Mouse (Mus musculus) forebrain, postnatal 0 days (tissue): Measurements from ENCODE around the gene Hist1h2be. TPM values are rescaled to one million over a fixed set of nuclear protein-coding genes. Genes with fewer than 3 reads are reported as not detected.
A peak's percentile ranks its signal among the peaks of the same experiment; 100 is the strongest.
"Not testable (repeated sequence)": the region's sequence is repeated elsewhere in the genome, so short reads cannot be mapped to it uniquely, and the experiment has no call there.

ENCODE experiments used
- ATAC-seq: fragments of 200-750 bp; cut with Nextera tagmentation; 2 replicates; pipeline ENCODE4 v1.8.0; 2017; ENCODE audit warnings: mild to moderate bottlenecking, moderate library complexity
- DNase-seq: peaks from one replicate; pipeline ENCODE4 v3.0.0-alpha.2; 2015
- H3K27ac ChIP-seq: fragments of 300-500 bp; sonication (generic); 2 replicates; pipeline ENCODE4 v1.5.1; 2014; ENCODE audit warnings: low read depth, mild to moderate bottlenecking, antibody characterized with exemption, low read length, moderate library complexity, mixed read lengths
- H3K27me3 ChIP-seq: fragments of 300-500 bp; sonication (generic); 2 replicates; pipeline ENCODE4 v1.6.1; 2014; ENCODE audit warnings: mild to moderate bottlenecking, low read length, mixed read lengths; ENCODE audit not compliant: insufficient read depth
- H3K36me3 ChIP-seq: fragments of 300-500 bp; sonication (generic); 2 replicates; pipeline ENCODE4 v1.6.1; 2014; ENCODE audit warnings: mild to moderate bottlenecking, moderate library complexity; ENCODE audit not compliant: insufficient read depth
- H3K4me1 ChIP-seq: fragments of 300-500 bp; sonication (generic); 2 replicates; pipeline ENCODE4 v1.6.1; 2014; ENCODE audit warnings: antibody characterized with exemption; ENCODE audit not compliant: insufficient read depth
- H3K4me2 ChIP-seq: fragments of 300-500 bp; sonication (generic); 2 replicates; pipeline ENCODE4 v1.6.1; 2014; ENCODE audit warnings: low read depth, mild to moderate bottlenecking, moderate library complexity
- H3K4me3 ChIP-seq: fragments of 300-500 bp; sonication (generic); 2 replicates; pipeline ENCODE4 v1.5.1; 2014; ENCODE audit warnings: low read depth, low read length, mixed read lengths
- H3K9ac ChIP-seq: fragments of 300-500 bp; sonication (generic); 2 replicates; pipeline ENCODE4 v1.6.1; 2014; ENCODE audit warnings: mild to moderate bottlenecking
- H3K9me3 ChIP-seq: fragments of 300-500 bp; sonication (generic); 2 replicates; pipeline ENCODE4 v1.6.1; 2016; ENCODE audit warnings: low read length
- CTCF ChIP-seq: sonication (generic); IDR thresholded peaks from 2 replicates; pipeline ENCODE4 v1.5.1; 2016; ENCODE audit warnings: antibody characterized with exemption, control low read depth, low read depth
- WGBS: fragments of 180-500 bp; shearing (Covaris S2); extraction: QIAGEN DNeasy Blood & Tissue Kit; methylation state at CpG from one replicate; pipeline ENCODE4 v1.1.7; 2014; 5-methylcytosine and 5-hydroxymethylcytosine counted together
- polyA plus RNA-seq: library from polyadenylated mRNA; unstranded; fragments of >200 nt; fragmentation: Nextera tagmentation; extraction: Ambion mirVana; gene quantifications from 2 replicates; pipeline ENCODE4 v1.2.1, GENCODE M21; 2015
- total RNA-seq: library from RNA; depleted of rRNA; stranded (reverse); fragments of >200 nt; gene quantifications from 2 replicates; pipeline ENCODE4 v1.2.3, GENCODE M21; 2014

The Hist1h2be gene
- total and polyA plus RNA-seq, 2 experiments from 2014 or later: 0.31 to 98.5 TPM

DNA sequence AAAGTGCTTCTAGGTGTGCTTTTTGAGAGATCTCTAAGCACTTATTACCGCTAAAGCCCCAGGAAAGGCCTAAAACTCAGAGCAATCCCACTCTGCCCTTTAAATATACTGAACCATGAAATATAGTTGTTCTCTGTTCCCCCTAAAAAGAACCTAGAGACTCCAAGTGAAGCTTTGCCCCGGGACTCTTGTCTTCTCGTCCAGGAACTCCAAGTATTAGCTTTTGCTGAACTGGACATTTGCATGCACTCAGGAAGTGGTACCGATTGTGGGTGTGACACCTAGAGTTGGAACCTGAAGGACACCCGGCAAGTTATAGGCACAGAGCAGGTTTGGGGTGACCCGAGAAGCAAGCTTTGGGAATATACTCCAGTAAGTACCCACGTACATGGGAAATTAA lies 29.7 kb downstream of the Hist1h2be start:
- WGBS: 95% methylated on average over 7 of the region's 7 CpGs
- no peaks in the 10 kb centered on the region for H3K4me1 ChIP-seq

DNA sequence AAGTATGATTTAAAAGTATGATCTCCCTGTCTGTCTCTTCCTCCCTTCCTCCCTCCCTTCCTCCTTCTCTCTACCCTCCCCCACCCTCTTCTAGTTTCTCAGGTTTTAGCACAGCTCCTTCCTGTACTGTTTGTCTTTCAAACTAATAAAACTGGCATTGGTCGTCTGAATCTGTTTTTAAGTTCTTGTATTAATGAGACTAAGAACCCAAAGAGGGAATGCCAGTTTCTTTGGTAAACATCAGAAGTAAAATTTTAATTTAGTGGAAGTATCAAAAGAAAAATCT lies 34.0 kb downstream of the Hist1h2be start:
- Histone ChIP-seq H3K9me3 (no peaks in the 10 kb centered on the region), H3K9ac (peak overlapping the region; percentile 37; the same call in 1 of the 2 replicates), H3K4me2 (peak overlapping the region; percentile 72), H3K27me3 (no peaks in the 10 kb centered on the region), H3K4me1 (peaks cover 10% of the 10 kb centered on the region; the same call in 1 of the 2 replicates), H3K36me3 (no peaks in the 10 kb centered on the region), H3K27ac (peak overlapping the region; percentile 81; the same call in 1 of the 2 replicates), H3K4me3 (0 out of 2 replicates have a peak overlapping the region, but pooled peaks have one; percentile 47)
- 6% methylated on average over 1 of the region's 1 CpGs for WGBS
- DNase-seq (no peak), ATAC-seq (no peak)
- TF ChIP-seq CTCF: no peak

More for the DNA sequence above, 29.7 kb downstream of the Hist1h2be start:
- Histone ChIP-seq H3K36me3 (no peaks in the 10 kb centered on the region), H3K9ac (no peak overlapping the region), H3K9me3 (no peaks in the 10 kb centered on the region), H3K4me2 (no peak overlapping the region), H3K4me3 (no peak overlapping the region), H3K27me3 (no peaks in the 10 kb centered on the region), H3K27ac (no peak overlapping the region)
- ATAC-seq (no peak), DNase-seq (no peak)
- no peak for TF ChIP-seq CTCF

- no peaks in the 10 kb centered on the region for H3K36me3 ChIP-seq
- no peaks in the 10 kb centered on the region for H3K9me3 ChIP-seq
- DNase-seq (no peak), ATAC-seq (no peak)
- H3K4me1 ChIP-seq: peaks cover 10% of the 10 kb centered on the region; the same call in 1 of the 2 replicates
- peak overlapping the region; percentile 94 for H3K27ac ChIP-seq
- peak overlapping the region; percentile 72 for H3K4me2 ChIP-seq
- WGBS: 2% methylated on average over 22 of the region's 22 CpGs
- H3K27me3 ChIP-seq: no peaks in the 10 kb centered on the region
- peak overlapping the region; percentile 37 for H3K9ac ChIP-seq
- no peak for TF ChIP-seq CTCF
- peak overlapping the region; percentile 47 for H3K4me3 ChIP-seq
Observed at GRCm38 (mm10) chr13:23586099-23586939, 34.6 kb downstream of the Hist1h2be start.

GRCm38 (mm10) chr13:23585442-23586098 lies 35.4 kb downstream of the Hist1h2be start:
- peak overlapping the region; percentile 72 for H3K4me2 ChIP-seq
- WGBS: 4% methylated on average over 23 of the region's 36 CpGs
- not testable (repeated sequence) for H3K27me3 ChIP-seq, H3K36me3 ChIP-seq, H3K9me3 ChIP-seq
- ATAC-seq (peak; percentile 88), DNase-seq (peak; percentile 94)
- peak overlapping the region; percentile 71 for H3K9ac ChIP-seq
- peaks cover 10% of the 10 kb centered on the region; the same call in 1 of the 2 replicates for H3K4me1 ChIP-seq
- H3K27ac ChIP-seq: peak overlapping the region; percentile 94
- peak overlapping the region; percentile 47 for H3K4me3 ChIP-seq

- peaks cover 10% of the 10 kb centered on the region; the same call in 1 of the 2 replicates for H3K4me1 ChIP-seq
- H3K36me3 ChIP-seq: no peaks in the 10 kb centered on the region
- ATAC-seq (peak; percentile 14), DNase-seq (peak; percentile 79)
- H3K4me2 ChIP-seq: peak overlapping the region; percentile 72
- H3K9ac ChIP-seq: peak overlapping the region; percentile 71
- H3K4me3 ChIP-seq: peak overlapping the region; percentile 47
- H3K27ac ChIP-seq: peak overlapping the region; percentile 94
- WGBS: under 1% methylated on average over 21 of the region's 21 CpGs
- H3K9me3 ChIP-seq: no peaks in the 10 kb centered on the region
- no peak for TF ChIP-seq CTCF
- no peaks in the 10 kb centered on the region for H3K27me3 ChIP-seq
Observed at GRCm38 (mm10) chr13:23585029-23585441, 35.9 kb downstream of the Hist1h2be start.

GRCm38 (mm10) chr13:23584331-23584730 lies 36.6 kb downstream of the Hist1h2be start:
- no peak for TF ChIP-seq CTCF
- peak overlapping the region; percentile 94 for H3K27ac ChIP-seq
- ATAC-seq (no peak), DNase-seq (no peak)
- H3K9ac ChIP-seq: peak overlapping the region; percentile 71; the same call in 1 of the 2 replicates
- H3K4me1 ChIP-seq: peaks cover 10% of the 10 kb centered on the region; the same call in 1 of the 2 replicates
- peak overlapping the region; percentile 72 for H3K4me2 ChIP-seq
- no peaks in the 10 kb centered on the region for H3K36me3 ChIP-seq
- no peaks in the 10 kb centered on the region for H3K27me3 ChIP-seq
- H3K4me3 ChIP-seq: peak overlapping the region; percentile 47
- H3K9me3 ChIP-seq: no peaks in the 10 kb centered on the region

- no peak for DNase-seq
- Histone ChIP-seq H3K9ac (no peak overlapping the region), H3K4me3 (no peak overlapping the region), H3K9me3 (no peaks in the 10 kb centered on the region), H3K4me1 (peaks cover 10% of the 10 kb centered on the region; the same call in 1 of the 2 replicates), H3K27ac (no peak overlapping the region), H3K4me2 (no peak overlapping the region), H3K36me3 (no peaks in the 10 kb centered on the region), H3K27me3 (no peaks in the 10 kb centered on the region)
- ATAC-seq: no peak
- no peak for TF ChIP-seq CTCF
Observed at GRCm38 (mm10) chr13:23583387-23584068, 37.4 kb downstream of the Hist1h2be start.
